Mouse (Mus musculus) testis, postnatal 10 days (tissue): ENCODE data around the gene Stard3nl.
A peak's percentile ranks its signal among the peaks of the same experiment; 100 is the strongest.

Experiments used
- DNase-seq: peaks from one replicate; pipeline ENCODE4 v3.0.0; 2021; ENCODE audit warnings: low spot score

Gene Stard3nl

GRCm38 (mm10) chr13:19395688-19396354 is at the start of gene Stard3nl:
Gene Stard3nl (minus strand): TSS chr13:19395795.
- peak; percentile 97 for DNase-seq

GRCm38 (mm10) chr13:19438040-19438439 is 42.4 kb upstream of the Stard3nl start:
- no peak for DNase-seq

- no peak for DNase-seq
Observed at GRCm38 (mm10) chr13:19429812-19430370, 34.3 kb upstream of the Stard3nl start.

GRCm38 (mm10) chr13:19428076-19428475 is 32.5 kb upstream of the Stard3nl start:
- DNase-seq, result no peak

GRCm38 (mm10) chr13:19424563-19424962 is 29.0 kb upstream of the Stard3nl start:
- no peak for DNase-seq

- DNase-seq, result no peak
Observed at GRCm38 (mm10) chr13:19422521-19422920, 26.9 kb upstream of the Stard3nl start.

- DNase-seq, result no peak
Observed at GRCm38 (mm10) chr13:19417885-19418521, 22.4 kb upstream of the Stard3nl start.

- no peak for DNase-seq
Observed at GRCm38 (mm10) chr13:19415894-19416531, 20.4 kb upstream of the Stard3nl start.

- no peak for DNase-seq
Observed at GRCm38 (mm10) chr13:19415337-19415736, 19.7 kb upstream of the Stard3nl start.

GRCm38 (mm10) chr13:19412334-19412939 is 16.8 kb upstream of the Stard3nl start:
- DNase-seq, result no peak

- no peak for DNase-seq
Observed at GRCm38 (mm10) chr13:19411886-19412285, 16.3 kb upstream of the Stard3nl start.

GRCm38 (mm10) chr13:19410694-19411093 is 15.1 kb upstream of the Stard3nl start:
- DNase-seq, result no peak

- no peak for DNase-seq
Observed at GRCm38 (mm10) chr13:19407953-19408352, 12.4 kb upstream of the Stard3nl start.

GRCm38 (mm10) chr13:19404623-19405022 is 9.0 kb upstream of the Stard3nl start:
- DNase-seq, result no peak

GRCm38 (mm10) chr13:19394798-19395687 is 552 bp downstream of the Stard3nl start:
- DNase-seq, result no peak

- DNase-seq, result no peak
Observed at GRCm38 (mm10) chr13:19394171-19394570, 1.4 kb downstream of the Stard3nl start.

GRCm38 (mm10) chr13:19393731-19394130 is 1.9 kb downstream of the Stard3nl start:
- DNase-seq, result no peak

GRCm38 (mm10) chr13:19391608-19392007 is 4.0 kb downstream of the Stard3nl start:
- DNase-seq, result no peak

- no peak for DNase-seq
Observed at GRCm38 (mm10) chr13:19390296-19390695, 5.3 kb downstream of the Stard3nl start.

GRCm38 (mm10) chr13:19389896-19390295 is 5.7 kb downstream of the Stard3nl start:
- DNase-seq, result no peak

- DNase-seq, result no peak
Observed at GRCm38 (mm10) chr13:19389434-19389833, 6.2 kb downstream of the Stard3nl start.
